8 mouse cellular contexts compared by ENCODE assay signal in the genomic region with DNA sequence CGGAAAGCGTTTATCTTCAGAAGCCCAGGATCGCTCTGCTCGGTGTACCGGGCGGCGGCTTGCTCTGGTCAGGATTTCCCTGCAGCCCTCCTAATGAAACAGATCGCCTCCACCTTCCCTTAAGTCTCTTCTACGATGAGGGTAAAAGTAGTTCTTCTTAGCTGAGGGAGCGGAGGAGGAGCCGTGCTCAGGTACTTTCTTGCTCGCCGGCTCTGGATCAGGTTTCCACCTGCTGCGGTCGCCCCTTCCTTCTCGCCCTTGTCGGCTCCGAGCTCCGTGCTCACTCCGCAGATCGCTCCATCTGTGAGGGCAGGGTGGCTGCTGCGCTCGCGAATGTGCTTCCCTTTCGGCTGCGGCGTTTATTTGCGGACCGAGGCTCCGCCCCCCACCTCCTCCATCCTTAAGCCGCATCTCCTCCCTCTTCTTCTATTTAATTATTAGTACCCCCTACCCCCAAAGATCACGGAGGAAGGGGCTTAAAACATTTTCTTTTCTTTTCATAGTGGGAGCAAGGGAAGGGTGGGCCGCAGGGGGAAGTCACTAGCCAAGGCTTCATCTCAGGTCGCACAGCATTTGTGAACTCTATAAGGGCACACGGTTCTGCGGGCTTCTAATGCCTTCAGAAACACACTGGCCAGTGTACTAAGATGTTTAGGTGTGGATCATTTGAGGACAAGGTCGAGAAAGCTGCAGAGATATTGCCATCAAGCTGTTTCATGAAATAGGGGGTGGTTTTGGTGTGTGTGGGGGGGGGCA. TPM values are rescaled to one million over a fixed set of nuclear protein-coding genes. Genes with fewer than 3 reads are reported as not detected.
DNase-seq lines count a peak whose midpoint lies in the region; ATAC-seq and TF ChIP-seq lines count a peak whose summit lies in the region.

A gene (minus strand): TSS at position 337 of the 756 bp plus-strand sequence.

- intact Hi-C loops in left cerebral cortex, postnatal 36 days (cut with DNase I) = loop anchor here (2.0 kb wide), 1 partner anchor 67 kb away; no protein-coding TSS in a partner anchor

- H3K4me1 ChIP-seq in cortical plate, adult 2 months (ENCODE audit: control insufficient read depth, insufficient read depth, low read length) = peaks cover 3% of the 10 kb centered on the region; the same call in 1 of the 2 replicates

- peak within 1 kb of the TSS; percentile 82 for H3K27ac ChIP-seq in cortical plate, adult 2 months (ENCODE audit: insufficient read depth, low read length)

- DNase-seq in adrenal gland, adult (ENCODE audit: inconsistent age in 2 of 2, low spot score in 1 of 2) = peak; percentile 70 to 89
- DNase-seq in gastrocnemius, postnatal 25 days = peak; percentile 72
- DNase-seq in left cerebral cortex, postnatal 36 days (ENCODE audit: low spot score in 2 of 2) = peak; percentile 81 to 82
- peak; percentile 68 for DNase-seq in mesoderm, embryonic 11.5 days (ENCODE audit: low read depth, low spot score)
- peak; percentile 64 for DNase-seq in right cerebral cortex, postnatal 4 days
- DNase-seq in adipocyte (ENCODE audit: low spot score) = no peak

- no peak for TF ChIP-seq CTCF in cortical plate, adult 2 months (IDR thresholded peaks at IDR 0.05; ENCODE audit: extremely low read depth, insufficient read depth, low read length)

- TF ChIP-seq POLR2A in cortical plate, adult 2 months (IDR thresholded peaks at IDR 0.05; ENCODE audit: extremely low read depth, insufficient read depth, low read length) = peak; percentile 99

- peak within 1 kb of the TSS; percentile 79 for H3K4me3 ChIP-seq in cortical plate, adult 2 months (ENCODE audit: insufficient read depth, low read length)

- peak; percentile 48 for ATAC-seq in inflammation-experienced regulatory T-cells, adult 6 months

RNA-seq across cellular contexts. Expression of the gene that starts here (rescaled TPM):
- 51.3 and 54.7 TPM in 2 replicates for polyA plus RNA-seq in cortical plate, adult 2 months (2012; rRNA removed)
- total RNA-seq in gastrocnemius, postnatal 25 days (2021) = 10 to 100 TPM; 12.3 to 13.0 TPM
- under 1 TPM in 2 of 3 experiments, not detected in 1; 0.20 to 0.29 TPM for polyA plus RNA-seq in inflammation-experienced regulatory T-cells, adult 6 months (2017; shearing (Covaris generic))
- total RNA-seq in left cerebral cortex, postnatal 36 days (2021) = 10 to 100 TPM; 54.7 to 64.8 TPM

Comparison
In these comparisons a context has a peak if more than half of its experiments do, and no peak if none do; other contexts are left out.
1. RNA of the gene that starts here (polyA plus RNA-seq): 51.3 to 54.7 TPM in cortical plate, adult 2 months; 0.20 to 0.29 TPM in inflammation-experienced regulatory T-cells, adult 6 months; every median in the first group is over 10 times any median in the second.
2. Peak in ATAC-seq in inflammation-experienced regulatory T-cells, adult 6 months; RNA of the gene not detected or under 1 TPM.